Mouse (Mus musculus) urinary bladder, adult 18-20 months (tissue): ENCODE results near the gene Jade1.

Experiments
- DNase-seq, 2 experiments: peaks; one replicate each; pipeline ENCODE4 v3.0.0; 2022; ENCODE audit warnings: low spot score in 2 of 2, mixed read lengths in 2 of 2

The Jade1 gene

DNA sequence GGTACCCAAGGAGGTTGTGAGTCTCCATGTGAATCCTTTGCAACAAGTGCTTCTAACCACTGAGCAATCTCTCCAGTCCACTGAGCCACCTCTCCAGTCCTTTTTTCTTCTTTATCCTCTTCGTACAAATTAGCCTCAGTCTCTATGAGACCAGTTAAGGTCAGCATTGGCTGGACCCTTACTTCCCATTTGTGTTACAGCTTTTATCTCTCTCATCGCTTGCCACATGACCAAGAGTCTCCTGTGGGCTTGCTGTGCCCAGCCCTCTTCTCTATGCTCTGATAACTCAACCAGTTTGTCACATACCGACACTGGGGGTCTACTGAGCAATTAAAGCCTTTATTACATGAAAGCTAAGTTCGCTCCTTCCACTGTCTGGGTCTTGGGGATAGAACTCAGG lies 7.3 kb upstream of the Jade1 start:
- DNase-seq: no peak

- DNase-seq: no peak
These were observed 3.9 kb upstream of the Jade1 start for GRCm38 (mm10) chr3:41551671-41552070.

DNA sequence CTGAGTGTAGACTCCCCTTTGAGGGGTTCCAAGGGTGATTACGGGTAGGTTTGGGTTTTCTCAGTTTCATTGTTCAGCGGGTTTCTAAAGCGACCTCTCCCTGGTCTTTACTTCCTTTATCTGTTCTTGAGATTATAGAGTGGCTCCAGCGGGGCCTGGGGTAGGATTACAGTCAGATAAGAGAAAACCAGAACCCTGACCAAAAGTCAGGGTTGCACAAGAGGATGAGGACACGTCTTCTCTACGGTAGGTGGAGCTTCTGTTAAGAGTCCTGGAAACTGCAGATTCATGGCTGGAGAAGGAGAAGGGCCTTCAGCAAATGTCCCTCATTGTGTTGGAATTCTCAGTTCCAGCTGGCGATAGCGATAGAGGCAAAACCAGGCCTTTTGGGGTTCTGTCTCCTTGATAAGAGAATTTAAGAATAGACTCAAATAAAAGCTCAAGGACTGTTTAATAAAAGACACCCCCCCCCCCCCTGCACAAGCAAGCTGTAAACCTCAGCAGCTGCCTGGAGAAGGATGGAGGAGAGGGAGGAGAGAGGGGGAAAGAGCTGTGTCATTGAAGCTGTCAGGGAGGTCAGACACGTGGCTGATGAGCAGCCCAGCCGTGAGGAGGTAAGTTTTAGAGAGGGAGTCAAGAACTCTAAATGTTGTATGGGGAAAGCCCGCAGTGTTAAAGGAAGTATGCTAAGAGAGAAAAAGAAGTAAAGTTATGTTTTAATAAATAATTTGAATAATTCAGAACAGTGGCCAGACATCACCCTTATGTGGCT lies 2.6 kb upstream of the Jade1 start:
- DNase-seq: peak in 1 of 2 experiments; percentile 25

GRCm38 (mm10) chr3:41553681-41554080 lies 1.9 kb upstream of the Jade1 start:
- DNase-seq: no peak

DNA sequence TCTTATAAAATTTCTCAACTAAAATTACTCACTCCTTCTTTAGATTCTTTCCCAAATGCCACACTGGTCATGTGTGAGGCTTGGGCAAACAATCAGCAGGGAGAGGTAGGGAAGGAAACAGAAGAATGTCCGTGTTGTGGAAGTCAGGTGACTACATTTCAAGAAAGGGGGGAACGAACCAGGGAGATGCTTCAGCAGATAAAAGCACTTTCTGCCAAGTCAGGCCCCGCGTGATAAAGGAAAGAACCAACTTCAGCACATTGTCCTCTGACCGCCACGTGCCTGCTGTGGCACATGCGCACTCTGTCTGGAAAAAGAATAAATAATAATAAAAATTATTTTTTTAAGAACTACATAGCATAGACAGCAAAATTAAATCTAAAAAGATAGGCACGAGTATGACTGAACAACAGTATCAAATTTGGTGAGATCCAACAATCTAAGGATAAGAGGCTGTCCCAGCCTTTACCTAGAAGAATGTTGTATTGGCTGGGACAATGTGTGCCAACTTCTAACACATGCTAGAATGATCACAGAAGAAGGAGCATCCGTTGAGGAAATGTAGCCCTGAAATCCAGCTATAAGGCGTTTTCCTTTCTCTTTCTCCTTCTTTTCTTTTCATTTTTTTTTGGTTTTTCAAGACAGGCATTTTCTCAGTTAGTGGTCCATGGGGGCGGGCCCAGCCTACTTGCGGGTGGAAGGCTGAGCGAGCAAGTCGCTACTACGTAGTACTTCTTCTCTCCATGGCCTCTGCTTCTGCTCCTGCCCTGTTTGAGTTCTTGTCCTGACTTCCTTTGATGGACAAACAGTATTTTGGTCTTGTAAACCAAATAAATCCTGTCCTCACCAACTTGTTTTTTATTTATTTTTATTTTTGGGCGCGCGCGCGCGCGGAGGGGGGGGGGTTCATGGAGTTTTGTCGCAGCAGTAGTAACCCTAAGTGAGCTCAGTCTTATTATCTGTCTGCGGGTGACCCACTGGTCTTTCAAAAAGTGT lies 753 bp upstream of the Jade1 start:
- no peak for DNase-seq

- DNase-seq: no peak
These were observed 1.1 kb downstream of the Jade1 start for GRCm38 (mm10) chr3:41556451-41557266.

DNA sequence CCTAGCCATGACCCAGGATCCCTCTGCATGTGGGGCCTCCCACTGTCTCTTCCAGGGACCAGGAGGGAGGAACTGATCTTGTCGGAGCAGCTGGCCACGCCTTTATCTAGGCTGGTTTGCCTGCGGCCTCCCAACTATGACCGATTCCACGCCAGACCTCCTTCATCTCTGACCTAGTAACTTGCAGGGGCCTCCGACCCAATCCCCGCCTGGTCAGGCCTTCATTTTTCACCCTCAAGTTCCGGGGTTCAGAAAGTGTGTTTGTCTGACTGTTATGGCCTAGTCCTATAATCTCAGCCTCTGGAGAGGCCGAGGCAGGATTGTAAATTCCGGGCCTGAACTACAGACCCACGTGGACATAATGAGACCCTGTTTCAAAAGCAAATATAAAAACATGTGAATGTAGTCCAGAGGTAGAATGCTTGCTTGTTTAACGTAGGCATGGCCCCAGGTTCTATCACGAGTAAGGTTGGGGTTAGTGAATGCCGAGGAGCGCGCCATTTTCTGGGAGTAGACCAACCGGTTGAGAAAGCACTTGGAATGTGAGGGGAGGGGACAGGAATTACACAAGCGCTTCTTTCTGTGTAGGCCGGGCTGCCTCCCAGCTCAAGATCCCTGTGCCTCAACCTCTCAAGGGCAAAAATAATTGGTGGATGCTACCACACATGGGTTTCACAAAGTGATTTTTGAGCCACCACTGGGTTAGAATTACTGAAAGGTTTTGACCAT lies 1.9 kb downstream of the Jade1 start:
- no peak for DNase-seq

- DNase-seq: no peak
These were observed 5.0 kb downstream of the Jade1 start for GRCm38 (mm10) chr3:41560489-41560888.

DNA sequence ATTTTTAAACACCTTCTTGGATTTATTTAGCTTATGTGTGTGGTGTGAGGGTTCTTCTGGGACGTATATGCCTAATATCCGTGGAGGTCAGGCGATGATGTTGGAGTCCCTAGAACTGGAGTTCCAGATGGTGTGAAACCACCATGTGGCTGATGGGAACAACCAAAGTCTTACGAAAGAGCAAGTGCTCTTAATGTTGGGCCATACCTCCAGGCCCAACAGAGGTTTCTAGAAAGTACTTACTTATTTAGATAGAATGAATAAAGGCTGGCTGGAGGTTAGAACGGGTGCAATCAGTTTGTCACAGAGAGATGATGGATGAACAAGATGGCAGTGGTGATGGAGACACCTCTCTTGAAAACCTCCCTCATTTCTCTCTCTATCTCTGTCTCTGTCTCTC lies 6.3 kb downstream of the Jade1 start:
- no peak for DNase-seq

DNA sequence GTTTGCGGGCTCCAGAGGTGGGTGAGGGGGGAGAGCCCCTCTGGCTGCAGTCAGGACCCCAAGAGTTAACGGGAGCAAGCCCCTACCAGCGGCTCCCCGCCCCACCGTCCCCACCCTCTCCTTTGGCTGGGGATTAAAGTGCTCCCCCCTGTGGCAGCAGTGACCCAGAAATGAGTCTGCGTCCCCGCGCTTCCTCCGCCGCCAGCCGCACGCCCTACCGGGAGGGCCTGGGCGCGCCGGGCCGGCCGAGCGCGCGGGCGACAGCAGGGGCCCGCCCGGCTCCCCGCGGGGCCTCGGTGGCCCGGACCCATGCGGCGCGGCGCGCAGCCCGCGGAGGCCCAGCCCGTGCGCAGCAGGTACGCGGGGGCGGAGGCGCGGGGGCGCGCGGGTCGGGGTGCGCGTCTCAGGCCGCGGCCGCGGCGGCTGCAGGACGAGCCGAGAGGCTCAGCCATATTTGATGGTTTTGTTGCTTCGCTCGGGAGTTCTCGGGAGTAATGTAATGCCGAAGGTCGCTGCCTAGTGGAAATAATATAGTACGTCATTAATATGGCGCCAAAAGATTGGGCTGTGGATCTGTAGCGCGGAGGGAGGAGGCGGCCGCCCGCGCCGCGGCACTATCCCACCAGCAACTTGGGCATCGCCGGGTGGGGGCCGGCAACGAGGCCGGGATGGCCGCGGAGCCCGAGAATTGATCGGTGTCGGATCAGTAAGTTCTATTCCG lies 7.8 kb downstream of the Jade1 start:
- DNase-seq: peak; percentile 73 to 76

DNA sequence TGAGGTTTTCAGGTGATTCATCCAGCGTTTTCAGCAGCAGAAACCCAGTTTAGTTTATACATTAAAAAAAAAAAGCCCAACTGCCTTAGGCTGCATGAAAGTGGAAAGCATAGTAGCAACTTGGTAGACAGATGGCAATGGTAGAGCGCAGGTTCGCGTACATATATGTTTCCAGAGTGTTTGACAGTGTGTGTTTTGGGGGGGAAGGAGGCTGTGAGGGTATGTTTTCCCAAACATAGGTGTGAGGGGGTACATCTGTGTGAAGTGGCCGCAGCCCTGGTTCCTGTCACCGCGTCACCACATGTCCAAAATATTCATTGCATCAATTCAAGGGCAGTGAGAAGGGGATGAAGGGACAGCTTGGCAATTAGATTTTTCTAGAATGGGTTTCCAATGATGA lies 8.5 kb downstream of the Jade1 start:
- no peak for DNase-seq

DNA sequence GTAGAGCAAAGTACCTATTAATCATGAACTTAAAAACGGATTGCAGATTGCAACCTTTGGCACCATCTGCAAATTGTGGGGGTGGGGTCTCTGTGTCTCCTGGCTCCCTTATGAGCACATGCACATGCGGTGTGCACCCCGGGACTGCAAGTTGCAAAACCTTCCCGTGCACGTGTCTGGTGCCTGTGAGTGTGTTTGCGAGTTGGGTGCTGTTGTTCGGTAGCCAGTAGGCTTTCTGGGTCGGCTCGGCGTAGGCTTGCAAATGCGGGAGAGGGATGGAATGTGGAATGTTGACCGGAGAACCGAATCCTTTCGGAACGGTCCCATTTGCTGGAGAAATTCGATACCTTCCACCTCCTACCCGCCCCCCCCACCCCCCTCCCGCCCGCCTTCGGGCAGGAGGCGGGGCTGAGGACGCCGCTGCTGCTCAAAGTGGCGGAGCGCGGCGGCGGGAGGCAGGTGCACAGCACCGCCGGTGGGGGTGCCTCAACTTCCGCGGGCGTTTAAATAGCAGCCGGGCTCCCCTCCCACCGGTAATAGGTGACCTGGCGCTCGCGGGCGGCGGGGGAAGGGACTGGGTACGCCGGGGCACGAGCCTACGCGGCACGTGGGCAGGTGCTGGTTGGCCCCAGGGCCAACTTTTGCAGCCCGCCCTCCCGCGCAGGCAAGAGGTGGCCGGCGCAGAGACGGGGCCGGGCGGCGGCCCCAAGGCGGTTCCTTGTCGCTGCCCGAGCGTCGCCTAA lies 9.1 kb downstream of the Jade1 start:
- DNase-seq: peak; percentile 76 to 77

- peak; percentile 79 for DNase-seq
These were observed 9.9 kb downstream of the Jade1 start for GRCm38 (mm10) chr3:41565410-41565823.

- peak; percentile 75 to 81 for DNase-seq
These were observed 10.4 kb downstream of the Jade1 start for GRCm38 (mm10) chr3:41565955-41566354.

DNA sequence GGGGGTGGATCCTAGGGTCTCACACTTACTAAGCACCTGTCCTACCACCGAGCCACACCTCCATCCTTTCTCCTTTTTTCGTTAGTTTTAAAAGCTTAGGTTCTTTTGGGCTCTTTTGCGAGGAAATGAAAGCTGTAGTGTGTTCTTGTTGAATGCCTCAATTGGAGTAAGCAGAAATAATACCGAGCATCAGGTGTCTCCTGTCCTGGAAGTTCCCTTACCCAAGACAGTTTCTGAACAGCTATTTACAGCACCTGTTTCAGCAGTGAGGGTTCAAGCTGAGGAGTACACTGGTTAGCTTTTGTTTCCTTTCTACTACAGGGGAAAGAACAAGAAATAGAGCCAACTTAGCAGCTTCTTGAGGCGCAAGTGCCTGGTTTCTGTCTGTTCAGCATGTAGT lies 14.4 kb downstream of the Jade1 start:
- no peak for DNase-seq

GRCm38 (mm10) chr3:41572131-41572530 lies 16.6 kb downstream of the Jade1 start:
- no peak for DNase-seq

- no peak for DNase-seq
These were observed 17.4 kb downstream of the Jade1 start for GRCm38 (mm10) chr3:41572968-41573367.

DNA sequence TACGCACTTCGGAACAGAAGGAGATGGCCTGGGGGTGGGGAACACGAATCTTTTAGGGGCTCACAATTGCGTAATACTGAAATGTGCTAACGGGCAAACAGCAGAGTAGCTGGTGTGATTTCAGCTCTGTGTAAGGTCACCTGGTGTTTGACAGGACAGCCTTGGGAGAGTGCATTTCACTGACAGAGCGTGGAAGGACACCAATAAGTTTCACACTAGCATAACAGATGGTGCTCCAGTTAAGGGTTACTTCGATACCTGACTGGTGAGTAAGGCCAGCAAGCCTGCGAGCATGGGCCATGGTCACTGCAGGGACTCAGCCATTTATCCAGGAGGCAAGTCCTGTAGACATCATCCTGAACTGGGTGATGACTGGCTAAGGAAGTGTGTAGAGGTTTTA lies 18.7 kb downstream of the Jade1 start:
- DNase-seq: no peak

- no peak for DNase-seq
These were observed 19.3 kb downstream of the Jade1 start for GRCm38 (mm10) chr3:41574720-41575435.
